Mouse (Mus musculus): ENCODE data around the gene Grik4. TPM values are rescaled to one million over a fixed set of nuclear protein-coding genes. Genes with fewer than 3 reads are reported as not detected.

Gene Grik4
- polyA plus RNA-seq, 1 experiment: 2.8 TPM

DNA sequence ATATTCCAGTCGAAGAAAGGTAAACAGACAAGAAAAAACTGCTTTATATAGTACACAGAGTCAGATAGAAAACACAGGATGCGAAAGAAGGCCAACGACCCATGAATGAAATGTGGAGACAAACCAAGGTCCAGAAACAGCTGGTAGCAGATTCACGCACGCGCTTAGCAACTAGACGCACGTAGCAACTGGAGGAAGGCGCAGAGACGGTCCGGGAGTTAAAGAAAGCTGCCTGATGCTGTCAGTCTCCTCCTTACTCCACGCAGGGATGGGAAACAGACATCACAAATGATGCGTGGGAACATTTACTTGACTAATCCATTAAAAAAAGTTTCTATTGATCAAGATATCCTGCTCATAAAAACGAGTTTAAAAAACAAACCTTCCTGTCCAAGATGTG lies 426.1 kb downstream of the Grik4 start:
- H3K4me3 ChIP-seq (ENCODE audit: control insufficient read depth, low read depth, low read length): no peak overlapping the region
- H3K27me3 ChIP-seq (ENCODE audit: control insufficient read depth, insufficient read depth, low read length): no peaks in the 10 kb centered on the region
- H3K27ac ChIP-seq (ENCODE audit: control insufficient read depth, insufficient read depth, low read depth, low read length): no peak overlapping the region
- no peak for TF ChIP-seq POLR2A (IDR thresholded peaks at IDR 0.05; ENCODE audit: control insufficient read depth, low read depth, low read length)
- TF ChIP-seq CTCF (IDR thresholded peaks at IDR 0.05; ENCODE audit: control insufficient read depth, insufficient read depth, insufficient replicate concordance, low read depth, low read length): no peak
- peaks cover 3% of the 10 kb centered on the region for H3K4me1 ChIP-seq (ENCODE audit: control insufficient read depth, insufficient read depth, low read length)
- no peaks in the 10 kb centered on the region for H3K36me3 ChIP-seq (ENCODE audit: control insufficient read depth, insufficient read depth, low read length)

DNA sequence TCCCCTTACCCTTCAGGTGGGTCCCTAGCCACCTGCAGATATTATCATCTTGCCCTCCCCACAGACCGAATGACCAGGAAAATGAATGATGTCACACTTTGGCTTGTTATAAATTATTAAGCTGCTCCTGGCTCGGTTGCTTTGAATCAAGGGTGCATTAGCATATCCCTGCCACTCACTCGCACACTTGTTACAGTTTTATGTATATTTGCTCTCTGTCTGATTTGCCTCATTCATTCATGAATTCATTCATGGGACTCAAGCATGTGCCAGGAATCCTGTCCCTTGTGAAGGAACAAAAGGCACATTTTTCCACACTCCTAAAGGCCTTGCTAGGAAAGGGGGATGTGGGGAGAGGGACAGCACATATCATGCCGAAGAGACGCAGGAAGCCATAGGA lies 431.1 kb downstream of the Grik4 start:
- no peaks in the 10 kb centered on the region for H3K36me3 ChIP-seq (ENCODE audit: control insufficient read depth, insufficient read depth, low read length)
- TF ChIP-seq POLR2A (IDR thresholded peaks at IDR 0.05; ENCODE audit: control insufficient read depth, low read depth, low read length): no peak
- no peak for TF ChIP-seq CTCF (IDR thresholded peaks at IDR 0.05; ENCODE audit: control insufficient read depth, insufficient read depth, insufficient replicate concordance, low read depth, low read length)
- no peaks in the 10 kb centered on the region for H3K27me3 ChIP-seq (ENCODE audit: control insufficient read depth, insufficient read depth, low read length)
- no peak overlapping the region for H3K4me3 ChIP-seq (ENCODE audit: control insufficient read depth, low read depth, low read length)
- H3K27ac ChIP-seq (ENCODE audit: control insufficient read depth, insufficient read depth, low read depth, low read length): no peak overlapping the region
- H3K4me1 ChIP-seq (ENCODE audit: control insufficient read depth, insufficient read depth, low read length): no peaks in the 10 kb centered on the region

DNA sequence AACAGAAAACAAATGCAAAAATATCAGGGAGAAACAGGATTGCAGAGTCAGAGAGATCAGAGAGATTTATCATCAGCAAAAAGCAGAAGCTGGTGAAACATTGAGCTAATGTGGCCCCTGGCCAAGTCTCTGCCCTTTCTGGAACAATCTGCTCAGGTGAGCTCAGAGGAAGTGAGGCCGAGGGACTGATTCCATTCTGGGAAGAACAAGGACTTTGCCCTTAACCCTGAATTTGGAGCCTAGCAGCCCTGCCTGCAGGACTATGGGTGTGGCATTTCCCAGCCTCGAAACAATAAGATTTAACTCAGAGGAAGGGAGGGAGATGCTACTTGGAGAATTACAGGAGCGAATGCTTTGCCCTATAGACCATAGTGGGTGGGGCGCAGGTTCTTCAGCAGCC lies 432.0 kb downstream of the Grik4 start:
- TF ChIP-seq POLR2A (IDR thresholded peaks at IDR 0.05; ENCODE audit: control insufficient read depth, low read depth, low read length) (no peak), CTCF (IDR thresholded peaks at IDR 0.05; ENCODE audit: control insufficient read depth, insufficient read depth, insufficient replicate concordance, low read depth, low read length) (no peak)
- Histone ChIP-seq H3K36me3 (ENCODE audit: control insufficient read depth, insufficient read depth, low read length) (no peaks in the 10 kb centered on the region), H3K4me1 (ENCODE audit: control insufficient read depth, insufficient read depth, low read length) (no peaks in the 10 kb centered on the region)

DNA sequence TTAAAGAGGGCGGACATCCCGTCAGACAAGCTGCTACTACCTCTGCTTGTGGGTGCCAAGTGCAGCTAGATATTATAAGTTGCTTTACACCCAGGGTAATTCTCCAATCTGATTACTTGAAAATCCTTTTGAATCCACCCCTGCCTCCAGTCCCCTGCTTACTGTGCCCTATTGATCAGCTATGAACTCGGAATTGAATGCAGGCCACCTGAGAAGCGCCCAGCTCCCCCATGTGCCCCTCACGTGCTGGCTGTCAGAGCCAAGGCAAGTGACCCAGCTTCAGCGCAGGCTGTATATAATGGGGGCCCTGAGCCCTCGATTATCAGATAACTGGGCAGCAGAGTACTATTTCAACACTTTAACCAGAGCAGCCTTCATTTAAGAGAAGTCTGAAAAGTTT lies 436.1 kb downstream of the Grik4 start:
- H3K36me3 ChIP-seq (ENCODE audit: control insufficient read depth, insufficient read depth, low read length): no peaks in the 10 kb centered on the region
- no peaks in the 10 kb centered on the region for H3K27me3 ChIP-seq (ENCODE audit: control insufficient read depth, insufficient read depth, low read length)
- H3K4me3 ChIP-seq (ENCODE audit: control insufficient read depth, low read depth, low read length): no peak overlapping the region
- TF ChIP-seq POLR2A (IDR thresholded peaks at IDR 0.05; ENCODE audit: control insufficient read depth, low read depth, low read length) (no peak), CTCF (IDR thresholded peaks at IDR 0.05; ENCODE audit: control insufficient read depth, insufficient read depth, insufficient replicate concordance, low read depth, low read length) (no peak)
- H3K27ac ChIP-seq (ENCODE audit: control insufficient read depth, insufficient read depth, low read depth, low read length): no peak overlapping the region
- no peaks in the 10 kb centered on the region for H3K4me1 ChIP-seq (ENCODE audit: control insufficient read depth, insufficient read depth, low read length)

More for the DNA sequence above, 432.0 kb downstream of the Grik4 start:
- H3K27me3 ChIP-seq (ENCODE audit: control insufficient read depth, insufficient read depth, low read length): no peaks in the 10 kb centered on the region
- no peak overlapping the region for H3K4me3 ChIP-seq (ENCODE audit: control insufficient read depth, low read depth, low read length)
- no peak overlapping the region for H3K27ac ChIP-seq (ENCODE audit: control insufficient read depth, insufficient read depth, low read depth, low read length)

DNA sequence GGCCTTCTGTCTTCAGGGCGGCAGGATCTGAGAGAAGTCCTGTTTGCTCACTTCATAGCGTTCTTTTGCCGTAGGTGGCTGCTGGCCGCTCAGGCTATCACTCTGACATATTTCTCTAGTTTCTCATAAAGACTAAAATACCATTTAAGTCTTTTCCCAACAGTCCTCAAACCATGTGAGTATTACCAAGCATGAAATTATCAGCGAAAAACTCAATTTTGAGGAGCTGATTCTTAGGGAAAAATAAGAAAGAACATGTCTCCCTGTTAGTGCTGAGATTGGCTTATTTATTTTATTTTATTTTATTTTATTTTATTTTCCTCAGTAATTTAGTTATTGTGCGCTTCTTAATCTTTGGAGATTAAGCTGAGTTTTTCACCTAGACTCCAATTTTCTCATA lies 436.6 kb downstream of the Grik4 start, which contains the start of gene Tbcel:
Tbcel (minus strand) TSS at position 101 of the 400 bp plus-strand sequence.
- H3K36me3 ChIP-seq (ENCODE audit: control insufficient read depth, insufficient read depth, low read length): no peaks in the 10 kb centered on the region
- no peaks in the 10 kb centered on the region for H3K4me1 ChIP-seq (ENCODE audit: control insufficient read depth, insufficient read depth, low read length)
- no peaks in the 10 kb centered on the region for H3K27me3 ChIP-seq (ENCODE audit: control insufficient read depth, insufficient read depth, low read length)
- no peak within 1 kb of the TSS for H3K4me3 ChIP-seq (ENCODE audit: control insufficient read depth, low read depth, low read length)
- no peak within 1 kb of the TSS for H3K27ac ChIP-seq (ENCODE audit: control insufficient read depth, insufficient read depth, low read depth, low read length)
- TF ChIP-seq CTCF (IDR thresholded peaks at IDR 0.05; ENCODE audit: control insufficient read depth, insufficient read depth, insufficient replicate concordance, low read depth, low read length): no peak

DNA sequence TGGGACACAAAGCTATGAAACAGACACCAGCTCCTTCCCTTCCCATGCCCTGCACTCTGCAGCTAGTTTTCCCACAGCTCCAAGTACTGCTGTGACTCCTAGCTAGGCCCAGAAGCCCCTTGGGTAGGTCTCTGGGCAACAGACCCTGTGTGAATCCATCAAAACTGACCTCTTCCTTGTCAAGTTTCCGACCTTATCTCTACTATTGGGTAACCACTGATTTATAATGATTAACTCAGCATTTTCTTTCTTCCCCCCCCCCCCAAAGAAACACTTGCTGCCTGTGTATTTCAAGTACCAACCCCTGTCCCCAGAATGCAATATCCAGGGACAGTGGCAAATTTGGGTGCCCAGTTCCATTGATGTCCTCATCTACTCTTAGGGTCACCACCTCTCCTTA lies 437.3 kb downstream of the Grik4 start:
- H3K36me3 ChIP-seq (ENCODE audit: control insufficient read depth, insufficient read depth, low read length): no peaks in the 10 kb centered on the region
- no peak overlapping the region for H3K4me3 ChIP-seq (ENCODE audit: control insufficient read depth, low read depth, low read length)
- no peak overlapping the region for H3K27ac ChIP-seq (ENCODE audit: control insufficient read depth, insufficient read depth, low read depth, low read length)
- TF ChIP-seq POLR2A (IDR thresholded peaks at IDR 0.05; ENCODE audit: control insufficient read depth, low read depth, low read length): no peak
- TF ChIP-seq CTCF (IDR thresholded peaks at IDR 0.05; ENCODE audit: control insufficient read depth, insufficient read depth, insufficient replicate concordance, low read depth, low read length): no peak
- no peaks in the 10 kb centered on the region for H3K4me1 ChIP-seq (ENCODE audit: control insufficient read depth, insufficient read depth, low read length)
- no peaks in the 10 kb centered on the region for H3K27me3 ChIP-seq (ENCODE audit: control insufficient read depth, insufficient read depth, low read length)

DNA sequence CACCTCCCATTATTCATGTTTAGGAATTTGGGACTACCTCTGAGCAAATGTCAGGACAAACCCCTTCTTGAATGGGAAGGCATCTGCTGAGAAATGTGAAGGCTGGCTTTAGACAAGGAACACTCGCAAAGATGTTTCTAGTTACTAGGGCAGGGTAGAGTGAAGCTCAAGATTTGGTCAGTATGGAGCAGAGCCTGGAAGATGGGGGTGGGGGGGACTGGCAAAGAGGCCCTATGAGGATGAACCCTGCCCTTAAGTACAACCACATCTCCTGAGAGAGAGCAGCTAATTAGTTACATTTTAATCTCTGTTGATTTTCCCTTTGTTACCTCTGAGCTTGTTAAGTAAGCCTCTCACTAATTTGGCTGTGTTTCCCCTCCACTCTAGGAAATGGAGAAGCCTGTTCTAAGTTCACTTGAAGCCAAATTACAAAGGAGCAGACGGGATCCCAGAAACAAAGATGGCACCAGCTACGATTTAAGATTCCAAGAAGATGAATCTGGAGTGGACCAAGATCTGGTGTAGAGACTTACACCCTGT lies 439.3 kb downstream of the Grik4 start:
- no peaks in the 10 kb centered on the region for H3K36me3 ChIP-seq (ENCODE audit: control insufficient read depth, insufficient read depth, low read length)
- no peak overlapping the region for H3K4me3 ChIP-seq (ENCODE audit: control insufficient read depth, low read depth, low read length)
- no peaks in the 10 kb centered on the region for H3K4me1 ChIP-seq (ENCODE audit: control insufficient read depth, insufficient read depth, low read length)
- TF ChIP-seq POLR2A (IDR thresholded peaks at IDR 0.05; ENCODE audit: control insufficient read depth, low read depth, low read length) (no peak), CTCF (IDR thresholded peaks at IDR 0.05; ENCODE audit: control insufficient read depth, insufficient read depth, insufficient replicate concordance, low read depth, low read length) (no peak)
- H3K27ac ChIP-seq (ENCODE audit: control insufficient read depth, insufficient read depth, low read depth, low read length): no peak overlapping the region
- no peaks in the 10 kb centered on the region for H3K27me3 ChIP-seq (ENCODE audit: control insufficient read depth, insufficient read depth, low read length)

DNA sequence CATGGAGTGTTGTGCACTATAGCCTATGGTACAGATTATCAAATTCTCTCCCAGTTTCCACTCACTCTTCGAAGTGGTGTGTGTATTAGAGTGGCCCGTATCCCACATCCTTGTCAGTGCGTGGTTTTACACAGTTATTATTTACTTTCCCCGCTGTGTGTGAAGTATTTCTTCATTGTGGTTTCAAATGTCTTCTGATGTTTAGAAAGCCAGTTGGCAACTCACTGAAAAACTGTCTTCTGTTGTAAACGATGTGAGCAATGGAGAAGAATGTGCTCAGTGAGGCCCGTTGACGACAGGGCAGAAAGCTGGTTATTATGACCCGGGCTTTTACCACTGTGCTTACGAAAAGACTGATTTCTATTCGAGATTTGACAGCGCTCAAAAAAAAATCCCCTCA lies 439.7 kb downstream of the Grik4 start:
- no peaks in the 10 kb centered on the region for H3K4me1 ChIP-seq (ENCODE audit: control insufficient read depth, insufficient read depth, low read length)
- no peaks in the 10 kb centered on the region for H3K36me3 ChIP-seq (ENCODE audit: control insufficient read depth, insufficient read depth, low read length)
- no peaks in the 10 kb centered on the region for H3K27me3 ChIP-seq (ENCODE audit: control insufficient read depth, insufficient read depth, low read length)
- no peak overlapping the region for H3K27ac ChIP-seq (ENCODE audit: control insufficient read depth, insufficient read depth, low read depth, low read length)
- no peak overlapping the region for H3K4me3 ChIP-seq (ENCODE audit: control insufficient read depth, low read depth, low read length)
- TF ChIP-seq CTCF (IDR thresholded peaks at IDR 0.05; ENCODE audit: control insufficient read depth, insufficient read depth, insufficient replicate concordance, low read depth, low read length) (no peak), POLR2A (IDR thresholded peaks at IDR 0.05; ENCODE audit: control insufficient read depth, low read depth, low read length) (no peak)
